Mouse (Mus musculus): ENCODE results near the gene Arid1b.
A peak's percentile ranks its signal among the peaks of the same experiment; 100 is the strongest.

The Arid1b gene

GRCm38 (mm10) chr17:5293653-5294584 is 299.8 kb downstream of the Arid1b start:
- DNase-seq: peak; percentile 43

- DNase-seq: no peak
Measured at GRCm38 (mm10) chr17:5295086-5295947, 301.2 kb downstream of the Arid1b start.

DNA sequence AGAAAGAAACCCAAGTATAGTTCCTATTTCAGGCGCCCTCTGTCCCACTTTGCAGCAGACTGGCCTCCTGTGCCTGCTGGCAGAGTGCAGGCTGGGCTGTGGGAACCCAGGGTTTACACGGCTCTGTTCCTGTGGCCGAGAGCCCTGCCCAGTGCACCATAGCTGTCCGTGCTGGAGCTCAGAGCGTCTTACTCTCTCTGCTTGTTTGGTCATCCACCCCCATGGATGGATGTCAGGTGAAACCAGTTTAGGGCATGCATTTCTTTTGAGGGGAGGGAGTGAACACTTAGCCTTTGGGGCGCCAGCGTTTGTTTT is 301.8 kb downstream of the Arid1b start:
- no peak for DNase-seq

- DNase-seq: no peak
Measured at GRCm38 (mm10) chr17:5297491-5297890, 303.4 kb downstream of the Arid1b start.

DNA sequence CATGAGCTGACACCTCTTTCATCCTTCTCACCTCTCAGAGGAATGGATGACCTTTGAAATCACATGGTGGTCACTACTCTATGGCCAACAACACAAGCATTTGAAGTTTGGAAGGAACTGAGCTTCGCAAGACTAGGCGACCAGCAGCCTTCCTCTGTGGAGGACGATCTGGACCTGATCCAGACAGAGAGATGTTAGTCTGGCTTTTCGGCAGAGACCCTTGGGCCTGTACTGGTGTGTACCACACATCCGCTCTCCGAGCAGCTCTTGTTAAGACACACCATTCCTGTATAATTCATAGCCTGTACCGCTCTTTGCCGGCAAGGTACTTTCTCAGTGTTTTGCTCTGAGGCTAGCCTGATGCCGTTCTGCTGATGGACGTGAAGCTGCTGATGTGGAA is 303.9 kb downstream of the Arid1b start:
- DNase-seq: no peak

GRCm38 (mm10) chr17:5298891-5299559 is 304.9 kb downstream of the Arid1b start:
- no peak for DNase-seq

DNA sequence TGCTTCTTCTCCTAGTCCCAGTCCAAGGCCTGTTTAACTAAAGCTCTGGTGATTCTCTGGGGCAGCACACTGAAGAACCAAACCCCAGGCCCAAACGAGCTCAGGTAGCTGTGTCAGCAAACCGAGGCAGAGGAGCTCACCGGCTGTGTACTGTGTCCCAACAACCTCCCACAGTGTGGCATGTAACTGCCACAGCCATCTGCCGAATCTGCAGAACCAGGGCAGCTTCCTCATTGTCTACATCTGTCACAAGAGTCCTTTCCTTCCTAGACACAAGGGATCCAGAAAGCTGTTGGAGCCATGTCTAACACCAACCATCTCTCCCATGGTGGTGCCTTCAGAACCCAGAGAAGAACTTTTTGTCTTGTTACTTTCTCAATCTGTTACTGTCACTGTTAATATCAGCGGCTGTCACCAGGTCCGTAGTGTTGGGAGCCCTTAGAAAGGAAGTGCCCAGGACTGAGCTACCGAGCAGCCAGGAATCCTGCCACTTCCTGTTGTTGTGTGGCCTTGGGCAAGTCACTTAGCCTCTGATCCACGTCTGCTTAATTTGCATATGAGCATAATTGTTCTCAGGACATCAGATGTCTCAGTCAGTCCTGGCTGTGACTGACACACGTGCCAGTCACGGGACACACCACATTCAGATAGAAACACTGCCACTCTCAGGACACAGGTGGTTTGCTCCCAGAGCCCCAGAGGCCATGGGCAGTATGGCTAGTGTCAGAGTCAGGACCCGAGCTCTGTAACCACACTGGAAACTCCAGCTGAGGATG is 309.0 kb downstream of the Arid1b start:
- DNase-seq: no peak

- no peak for DNase-seq
Measured at GRCm38 (mm10) chr17:5305783-5306477, 311.8 kb downstream of the Arid1b start.

GRCm38 (mm10) chr17:5309930-5310329 is 315.8 kb downstream of the Arid1b start:
- DNase-seq: no peak

- DNase-seq: no peak
Measured at GRCm38 (mm10) chr17:5310425-5310888, 316.3 kb downstream of the Arid1b start.

GRCm38 (mm10) chr17:5311062-5311461 is 316.9 kb downstream of the Arid1b start:
- no peak for DNase-seq

GRCm38 (mm10) chr17:5312307-5312706 is 318.2 kb downstream of the Arid1b start:
- DNase-seq: no peak

GRCm38 (mm10) chr17:5314735-5315134 is 320.6 kb downstream of the Arid1b start:
- no peak for DNase-seq

DNA sequence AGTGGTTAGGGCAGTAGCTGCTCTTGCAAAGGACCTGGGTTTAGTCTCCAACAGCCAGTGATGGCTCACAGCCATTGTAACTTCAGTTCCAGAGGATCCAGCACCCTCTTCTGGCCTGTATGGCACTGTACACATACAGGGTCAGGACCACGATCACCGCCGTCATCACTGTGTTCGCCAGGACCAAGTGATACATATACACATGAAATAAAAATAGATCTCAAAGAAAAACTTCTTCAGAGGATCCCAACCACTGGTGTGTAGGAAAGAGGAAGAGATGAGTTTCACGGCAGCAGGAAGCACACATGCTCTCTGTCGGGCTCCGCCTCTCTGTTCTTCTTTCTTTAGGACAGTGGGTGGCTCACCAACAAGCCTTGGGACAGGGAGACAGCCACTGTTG is 322.4 kb downstream of the Arid1b start:
- DNase-seq: no peak

DNA sequence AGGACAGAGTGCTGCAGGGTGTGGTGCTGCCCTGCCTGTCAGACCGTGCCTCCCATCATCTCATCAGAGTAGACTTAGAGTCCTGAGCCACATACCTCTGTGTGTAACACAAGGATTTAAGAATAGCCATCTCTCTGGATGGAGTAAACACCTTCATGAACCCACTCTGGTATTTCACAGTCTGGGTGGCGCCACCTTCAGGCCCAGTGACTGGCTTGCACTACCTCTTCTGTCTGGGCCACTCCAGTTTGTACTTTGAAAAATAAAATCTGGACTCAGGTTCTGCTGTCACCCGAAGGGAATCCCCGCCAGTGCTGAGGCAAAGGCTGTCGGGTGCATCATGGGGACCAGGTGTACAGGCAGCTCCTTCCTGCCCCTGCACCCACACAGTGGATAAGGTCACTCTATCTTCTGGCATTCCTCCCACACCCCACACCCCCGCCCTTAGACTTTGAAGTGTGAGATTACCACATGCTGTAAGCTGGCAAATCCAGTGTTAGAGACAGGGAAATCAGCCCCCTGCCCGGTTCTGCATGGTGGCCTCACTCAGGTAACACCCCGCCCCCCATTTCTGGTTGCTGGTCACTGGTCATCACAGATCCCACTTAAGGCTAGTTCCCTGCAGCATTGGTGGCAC is 327.6 kb downstream of the Arid1b start:
- peak; percentile 24 for DNase-seq

- DNase-seq: no peak
Measured at GRCm38 (mm10) chr17:5322594-5322993, 328.5 kb downstream of the Arid1b start.

DNA sequence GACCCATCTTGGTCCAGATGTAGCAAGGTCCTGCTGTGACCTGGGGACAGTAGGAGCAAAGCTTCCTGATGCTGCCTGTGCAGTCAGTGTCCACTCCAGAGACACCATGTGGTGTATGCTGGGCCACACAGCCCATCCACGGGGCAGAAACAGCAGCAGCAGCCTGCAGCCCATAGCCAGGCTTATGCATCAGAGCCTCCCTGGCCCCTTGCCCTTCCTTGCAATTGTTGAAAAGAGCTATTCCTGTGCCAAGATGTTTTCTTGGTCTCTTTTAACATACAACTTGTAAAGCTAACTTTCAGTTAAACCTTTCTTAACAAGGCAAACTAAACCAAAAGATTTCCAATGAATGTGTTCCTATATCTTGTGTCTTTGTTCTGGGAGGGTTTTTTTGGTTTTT is 329.6 kb downstream of the Arid1b start:
- peak; percentile 29 for DNase-seq

GRCm38 (mm10) chr17:5324236-5324876 is 330.2 kb downstream of the Arid1b start:
- peak; percentile 89 for DNase-seq

DNA sequence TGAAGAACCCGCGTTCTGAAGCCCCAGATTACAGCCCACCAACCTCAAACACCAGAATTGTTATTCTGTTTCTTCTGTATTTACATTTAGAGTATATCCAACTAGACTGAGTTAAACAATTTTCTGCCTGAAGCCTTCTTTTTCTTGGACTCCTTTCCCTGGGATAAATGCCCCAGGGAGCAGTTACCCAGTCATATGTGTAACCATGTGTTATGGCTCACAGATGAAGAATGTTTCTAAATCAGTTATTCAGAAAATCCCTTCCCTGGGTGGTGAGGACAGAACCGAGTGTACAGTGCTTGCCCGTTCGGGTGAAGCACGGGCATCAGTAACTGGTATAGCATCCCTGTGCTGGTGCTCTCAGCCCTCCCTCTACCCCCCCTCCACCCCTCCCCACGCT is 332.6 kb downstream of the Arid1b start:
- no peak for DNase-seq

GRCm38 (mm10) chr17:5327480-5328180 is 333.5 kb downstream of the Arid1b start:
- DNase-seq: no peak
